In genomic region chr12:86518746-86519145, GRCm38 (mm10) we compare ENCODE assay signal across 8 mouse cellular contexts.
A peak's percentile ranks its signal among the peaks of the same experiment; 100 is the strongest.
DNase-seq lines count a peak whose midpoint lies in the region.

No protein-coding gene starts in this region.

- DNase-seq in adrenal gland, postnatal 25 days = peak; percentile 11
- DNase-seq in adrenal gland, adult (ENCODE audit: inconsistent age in 2 of 2, low spot score in 1 of 2) = no peak
- DNase-seq in Muller cell, postnatal 12 days (ENCODE audit: inconsistent ontology term) = peak; percentile 32
- peak; percentile 13 to 22 for DNase-seq in frontal cortex, postnatal 14 days (ENCODE audit: low spot score in 2 of 2)
- DNase-seq in mesoderm, embryonic 11.5 days (ENCODE audit: low read depth, low spot score) = peak; percentile 26
- no peak for DNase-seq in heart, adult 11 months
- DNase-seq in heart, adult 9 months (ENCODE audit: low spot score in 2 of 2) = no peak
- no peak for DNase-seq in adipocyte (ENCODE audit: low spot score)

Comparison
In these comparisons a context has a peak if more than half of its experiments do, and no peak if none do; other contexts are left out.
1. DNase-seq: peak in adrenal gland, postnatal 25 days (single experiment), Muller cell, postnatal 12 days (single experiment), frontal cortex, postnatal 14 days (2 of 2) and mesoderm, embryonic 11.5 days (single experiment); none in adrenal gland, adult (0 of 2), heart, adult 11 months (single experiment), heart, adult 9 months (0 of 2) and adipocyte (single experiment).